Mouse (Mus musculus): Measurements from ENCODE around the gene Tacr3.

Tacr3 gene

DNA sequence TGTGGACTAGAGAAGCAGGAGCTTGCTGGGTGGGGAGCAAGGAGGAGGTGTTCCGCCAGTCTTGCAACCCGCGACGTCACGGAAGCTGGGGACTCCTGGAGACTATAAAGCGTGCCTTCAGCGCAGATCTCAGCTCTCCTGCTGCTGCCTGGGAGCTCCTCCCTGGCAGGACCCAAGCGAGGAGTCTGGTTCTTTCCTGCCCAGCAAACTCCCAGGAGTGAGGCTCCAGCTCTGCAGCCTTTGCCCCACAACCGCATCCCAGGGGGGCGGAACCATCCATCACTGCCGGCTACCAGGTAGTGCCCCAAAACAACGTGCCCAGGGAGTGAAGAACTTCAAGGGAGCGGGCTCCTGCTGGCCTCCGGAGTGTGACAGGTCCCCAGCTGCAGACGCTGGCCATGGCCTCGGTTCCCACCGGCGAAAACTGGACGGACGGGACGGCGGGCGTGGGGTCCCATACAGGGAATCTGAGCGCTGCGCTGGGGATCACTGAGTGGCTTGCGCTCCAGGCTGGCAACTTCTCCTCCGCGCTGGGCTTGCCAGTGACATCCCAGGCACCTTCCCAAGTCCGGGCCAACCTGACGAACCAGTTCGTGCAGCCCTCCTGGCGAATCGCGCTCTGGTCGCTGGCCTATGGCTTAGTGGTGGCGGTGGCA, at the start of gene Tacr3:
Gene Tacr3, plus strand, starts transcription at position 133 of the 656 bp plus-strand sequence.
- DNase-seq = peak; percentile 4

DNA sequence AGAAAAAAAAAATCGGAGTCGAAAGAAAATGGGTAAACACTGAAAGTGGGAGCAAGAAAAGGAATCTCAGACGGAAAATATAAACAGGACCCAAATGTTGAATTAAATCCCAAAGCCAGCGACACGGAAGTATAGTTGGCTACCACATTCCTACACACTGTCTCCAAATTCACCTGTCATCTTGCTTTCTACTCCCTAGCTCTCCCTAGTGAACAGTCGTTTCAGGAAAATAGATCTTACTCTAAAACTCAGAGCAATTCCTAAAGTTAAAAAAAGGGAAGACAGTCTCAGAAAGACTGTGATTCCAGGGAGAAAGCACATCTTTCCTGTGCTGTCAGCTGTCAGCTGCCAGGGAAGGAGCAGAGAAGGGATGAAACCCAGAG, 324 bp upstream of the Tacr3 start:
- DNase-seq = no peak

DNA sequence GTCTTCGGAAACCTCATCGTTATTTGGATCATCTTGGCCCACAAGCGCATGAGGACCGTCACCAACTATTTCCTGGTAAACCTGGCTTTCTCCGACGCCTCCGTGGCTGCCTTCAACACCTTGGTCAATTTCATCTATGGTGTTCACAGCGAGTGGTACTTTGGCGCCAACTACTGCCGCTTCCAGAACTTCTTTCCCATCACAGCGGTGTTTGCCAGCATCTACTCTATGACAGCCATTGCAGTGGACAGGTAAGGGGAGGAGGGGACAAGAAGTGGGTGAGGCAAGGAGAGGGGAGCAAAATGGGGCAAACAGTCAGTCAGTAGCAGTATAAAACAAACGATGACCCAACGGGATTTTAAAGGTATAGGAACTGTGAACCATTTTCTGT, 719 bp downstream of the Tacr3 start:
- DNase-seq = no peak

DNA sequence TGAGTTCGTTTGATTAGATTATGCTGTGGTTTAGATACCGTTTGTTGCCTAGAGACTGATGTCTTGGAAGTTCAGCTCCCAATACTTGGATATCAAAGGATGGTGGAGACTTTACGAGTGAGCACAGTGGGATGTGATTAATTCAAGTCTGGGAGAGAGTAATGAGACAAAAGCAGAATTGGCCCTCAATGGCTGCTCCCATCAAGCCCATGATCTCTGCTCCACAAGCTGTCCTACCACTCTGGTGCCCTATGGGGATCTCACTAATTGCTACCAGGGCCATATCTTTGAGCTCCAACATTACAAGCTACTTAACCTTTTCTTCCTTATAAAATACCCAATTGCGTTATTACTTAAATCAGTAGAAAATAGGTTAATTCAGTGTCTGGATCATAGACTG, 22.5 kb downstream of the Tacr3 start:
- no peak for DNase-seq

DNA sequence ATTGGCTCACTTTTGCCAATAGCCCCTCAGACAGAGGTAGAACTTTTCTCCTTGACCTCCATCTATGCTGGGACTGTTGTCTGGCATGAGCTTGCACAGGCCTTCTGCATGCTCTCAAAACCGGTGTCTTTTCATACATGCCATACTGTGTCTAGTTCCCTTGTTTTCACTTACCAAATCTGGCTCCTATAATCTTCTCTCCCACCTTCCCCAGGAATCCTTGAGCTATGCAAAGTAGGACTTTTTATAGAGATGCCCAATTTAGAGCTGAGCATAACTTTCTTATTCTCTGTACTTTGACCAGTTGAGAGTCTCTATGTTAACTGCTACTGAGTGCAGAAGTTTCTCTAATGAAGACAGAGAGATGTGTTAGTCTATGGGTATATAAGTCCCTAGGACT, 48.9 kb downstream of the Tacr3 start:
- no peak for DNase-seq

DNA sequence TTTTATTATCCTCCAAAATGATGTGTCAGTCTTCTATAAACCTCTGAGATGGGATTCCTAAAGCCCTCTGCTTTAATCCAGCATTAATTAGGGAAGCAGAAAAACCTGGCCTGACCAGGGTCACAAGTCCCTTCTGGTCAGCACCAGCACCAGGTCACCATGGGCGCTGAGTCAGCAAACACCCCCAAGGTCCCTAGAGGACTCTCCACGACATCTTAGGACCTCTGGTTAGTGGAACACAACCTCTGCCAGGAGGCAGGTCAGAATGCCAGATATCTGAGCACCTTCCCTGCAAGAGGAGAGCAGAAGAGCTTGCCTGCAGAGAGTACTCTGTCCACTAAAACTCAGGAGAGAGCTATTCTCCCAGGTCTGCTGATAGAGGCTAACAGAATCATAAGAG, 67.0 kb downstream of the Tacr3 start:
- no peak for DNase-seq

DNA sequence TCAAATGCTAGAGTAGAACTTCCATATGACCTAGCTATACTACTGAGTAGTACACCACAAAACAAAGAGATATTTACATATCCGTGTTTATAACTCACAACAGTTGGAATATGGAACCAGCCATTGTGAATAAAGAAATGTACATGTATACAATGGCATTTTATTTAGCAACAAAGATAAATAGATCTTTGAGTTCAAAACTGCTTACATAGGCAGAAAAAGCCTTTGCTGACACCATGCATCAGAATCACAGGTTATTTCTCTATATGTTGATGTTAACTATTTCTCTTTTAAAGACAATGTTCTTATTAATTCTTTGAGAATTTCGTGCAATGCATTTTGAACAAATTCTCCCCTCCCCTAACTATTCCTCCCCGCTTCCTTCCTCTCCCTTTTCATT, 80.1 kb downstream of the Tacr3 start:
- no peak for DNase-seq

DNA sequence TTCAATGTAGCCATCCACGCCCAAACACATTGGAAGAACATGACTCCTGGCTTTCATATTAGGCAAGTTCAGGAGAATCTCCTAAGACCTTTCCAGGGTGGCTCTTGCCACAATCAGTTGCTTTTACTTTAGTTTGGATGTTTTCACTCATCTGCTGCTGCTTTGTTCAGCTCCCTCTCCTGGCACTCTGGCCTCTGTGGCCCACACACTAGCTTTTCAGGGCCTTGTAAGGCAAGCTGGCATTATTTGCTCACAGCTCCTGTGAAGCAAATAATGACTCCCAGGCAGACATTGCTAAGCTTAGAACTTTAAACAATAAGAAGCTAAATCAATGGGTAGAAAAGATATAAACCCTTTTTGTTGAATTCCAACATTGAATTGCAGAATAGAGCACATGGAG, 105.9 kb downstream of the Tacr3 start:
- no peak for DNase-seq

DNA sequence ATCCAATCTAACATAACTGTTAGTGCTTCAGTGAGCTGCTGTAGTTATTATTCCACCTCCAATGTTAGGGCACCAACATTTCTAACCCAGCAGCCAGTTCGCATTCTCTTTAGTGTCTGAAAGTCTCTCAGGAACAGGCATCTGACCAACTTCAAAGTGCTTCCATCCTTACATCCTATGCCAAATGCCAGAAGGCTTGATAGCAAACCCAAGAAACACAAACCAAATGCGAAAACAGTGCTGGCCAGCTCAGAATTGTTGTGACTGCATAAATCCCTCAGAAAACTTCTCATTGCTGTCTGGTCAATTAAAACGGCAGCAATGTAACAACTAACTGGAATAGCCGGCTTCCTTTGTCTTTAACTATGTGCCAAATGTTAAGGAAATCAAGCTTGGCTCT, 106.7 kb downstream of the Tacr3 start:
- no peak for DNase-seq

DNA sequence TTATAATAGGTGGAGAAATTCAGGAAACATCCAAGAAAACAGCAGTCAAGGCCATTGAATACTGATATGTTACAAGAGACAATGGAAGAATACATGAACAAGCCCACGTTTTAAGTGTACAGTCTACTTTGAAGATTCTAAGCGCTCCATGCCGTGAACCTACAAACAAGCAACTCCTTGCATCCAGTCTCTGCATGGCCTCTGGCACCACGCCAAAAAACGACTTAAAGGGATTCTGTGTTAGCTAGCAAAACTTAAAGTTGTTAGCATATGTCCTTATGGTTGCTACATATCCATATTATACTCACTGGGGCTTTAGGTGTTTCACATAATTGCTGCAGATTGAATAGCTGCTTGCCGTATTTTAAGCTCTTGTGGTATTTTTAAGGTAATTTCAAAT, 134.7 kb downstream of the Tacr3 start:
- no peak for DNase-seq

DNA sequence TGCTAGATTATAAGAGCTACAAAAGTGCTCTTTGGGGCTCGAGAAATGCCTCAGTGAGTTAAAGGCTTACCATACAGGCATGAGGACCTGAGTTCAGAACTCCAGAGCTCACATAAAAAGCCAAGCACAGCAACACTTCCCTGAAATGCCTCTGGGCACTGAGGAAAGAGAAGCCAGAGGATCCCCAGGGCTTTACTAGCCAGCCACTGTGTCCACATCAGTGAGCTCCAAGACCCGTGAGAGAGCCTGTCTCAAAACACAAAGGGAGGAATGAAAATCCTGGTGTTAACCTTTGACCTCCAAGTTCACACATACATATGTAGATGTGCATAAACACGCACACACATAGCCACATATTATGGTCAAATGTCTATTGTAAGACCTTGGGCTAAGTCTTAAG, 150.1 kb downstream of the Tacr3 start:
- no peak for DNase-seq

DNA sequence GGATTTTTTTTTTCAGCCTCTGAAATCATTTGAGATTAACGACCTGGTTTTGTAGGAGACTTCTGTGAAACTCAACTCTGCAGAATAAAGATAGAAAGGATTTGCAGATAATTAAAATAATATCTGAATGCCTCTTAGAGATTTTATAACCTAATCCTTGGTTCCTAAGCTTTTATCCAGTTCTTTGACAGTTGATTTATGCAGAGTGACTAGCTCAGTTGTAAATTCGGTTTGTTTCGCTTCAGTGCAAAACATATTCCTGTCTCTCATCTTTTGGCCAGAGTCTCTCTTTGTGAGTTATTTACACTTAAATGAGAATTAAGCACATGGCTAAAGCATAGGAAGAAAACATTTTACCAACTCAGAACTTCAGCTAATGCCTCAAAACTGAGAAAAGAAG, 151.3 kb downstream of the Tacr3 start:
- no peak for DNase-seq
